Mouse (Mus musculus): ENCODE data around the gene 1110008P14Rik.

Gene 1110008P14Rik

DNA sequence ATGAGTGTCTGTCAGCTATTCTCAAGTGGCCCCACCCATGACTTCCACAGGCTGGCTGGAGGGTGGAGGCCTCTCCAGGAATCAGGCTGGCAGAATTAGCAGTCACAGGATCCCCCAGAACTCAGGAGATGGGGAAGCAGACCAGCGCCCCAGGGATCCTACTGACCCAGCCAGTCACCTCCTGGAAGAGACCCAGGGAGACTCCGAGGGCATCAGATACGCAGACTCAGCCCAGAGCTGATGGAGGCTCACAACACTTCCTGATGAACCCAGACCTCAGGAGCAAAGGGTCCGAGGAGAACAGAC, 40.2 kb downstream of the 1110008P14Rik start:
- DNase-seq: no peak

DNA sequence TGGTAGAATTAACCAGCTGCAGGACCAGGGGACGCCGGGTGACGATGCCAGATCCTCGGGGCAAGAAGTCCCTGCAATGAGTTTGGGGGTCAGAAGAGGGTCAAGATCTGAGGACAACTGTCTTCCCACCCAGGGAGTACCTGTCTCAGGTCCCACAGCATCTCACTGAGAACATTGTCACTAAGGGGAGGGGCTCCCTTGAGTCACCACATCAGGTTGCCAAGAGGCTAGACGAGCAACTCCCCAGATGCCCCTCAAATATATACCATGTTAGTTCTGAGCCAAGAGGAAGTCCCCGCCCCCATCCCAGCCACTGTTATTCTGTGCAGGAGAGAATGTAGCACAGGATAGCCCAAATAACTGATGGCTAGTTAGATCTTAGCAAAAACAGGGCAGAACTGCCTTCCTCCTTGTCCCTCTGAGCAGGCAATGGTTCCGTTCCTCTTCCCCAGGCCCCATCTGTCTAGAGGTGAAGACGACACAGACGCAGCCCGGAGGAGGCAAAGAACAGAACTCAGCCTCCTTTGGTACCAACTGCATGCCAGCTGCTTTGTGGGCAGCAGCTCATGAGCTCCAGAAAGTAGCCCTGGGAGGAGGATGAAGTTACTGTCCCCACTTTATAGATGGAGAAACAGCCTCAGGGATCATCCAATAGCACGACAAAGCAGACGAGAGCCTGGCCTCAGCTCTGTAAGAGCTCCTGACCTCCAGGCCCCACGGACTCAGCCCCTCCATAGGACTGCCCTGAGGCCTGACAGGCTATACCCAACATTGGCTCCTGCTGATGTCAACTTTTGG, 40.7 kb downstream of the 1110008P14Rik start:
- no peak for DNase-seq

DNA sequence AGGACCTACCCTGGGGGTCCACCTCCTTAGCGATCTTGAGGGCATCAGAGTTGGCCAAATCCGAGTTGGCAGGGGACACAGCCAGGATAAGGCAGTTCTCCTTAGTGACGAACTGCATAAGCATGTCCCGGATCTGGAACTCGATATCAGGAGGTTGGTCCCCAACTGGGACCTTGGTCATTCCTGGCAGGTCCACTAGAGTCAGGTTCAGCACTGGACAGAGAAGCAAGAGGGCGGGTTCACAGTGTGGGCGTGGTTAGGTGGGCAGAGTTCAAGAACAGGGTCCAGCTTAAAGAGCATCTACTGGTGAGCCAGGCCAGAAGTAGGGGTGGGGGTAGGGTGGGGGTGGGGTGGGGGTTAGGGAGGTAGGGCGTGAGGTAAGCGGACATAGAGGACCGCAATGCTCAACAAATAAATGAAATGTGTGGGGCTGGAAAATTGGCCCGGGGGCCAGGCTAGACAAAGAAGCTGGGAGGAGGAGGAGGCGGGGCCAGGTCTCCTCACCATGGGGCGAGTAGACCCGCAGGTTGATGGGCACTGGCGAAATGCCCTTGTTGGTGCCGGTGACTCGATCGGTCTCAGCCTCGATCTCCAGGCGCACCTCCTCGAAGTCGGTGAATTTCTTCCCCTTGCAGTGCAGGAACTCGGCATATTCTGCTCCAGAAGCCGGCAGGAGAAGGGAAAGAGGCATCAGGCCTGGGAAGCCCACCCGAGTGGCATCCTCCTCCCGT, 41.7 kb downstream of the 1110008P14Rik start:
- no peak for DNase-seq

DNA sequence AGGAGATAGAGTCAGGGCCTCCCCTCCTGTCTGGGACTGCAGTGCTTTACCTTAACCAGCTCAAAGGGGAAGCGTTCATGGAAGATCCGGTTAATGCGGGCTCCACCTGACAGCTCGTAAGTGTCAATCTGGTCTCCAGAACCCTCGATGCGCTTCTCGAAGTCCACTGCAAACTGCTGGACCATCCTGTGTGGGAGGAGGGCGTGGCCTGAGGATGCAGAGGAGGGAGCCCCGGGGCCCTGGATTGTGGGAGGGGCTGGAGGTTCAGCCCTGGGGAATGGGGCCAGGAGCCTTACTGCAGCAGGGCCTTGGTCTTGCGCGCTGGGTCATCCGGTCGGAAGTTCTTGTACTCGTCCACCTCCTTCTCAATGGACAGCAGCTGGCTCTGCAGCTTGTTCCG, 45.9 kb downstream of the 1110008P14Rik start:
- no peak for DNase-seq

DNA sequence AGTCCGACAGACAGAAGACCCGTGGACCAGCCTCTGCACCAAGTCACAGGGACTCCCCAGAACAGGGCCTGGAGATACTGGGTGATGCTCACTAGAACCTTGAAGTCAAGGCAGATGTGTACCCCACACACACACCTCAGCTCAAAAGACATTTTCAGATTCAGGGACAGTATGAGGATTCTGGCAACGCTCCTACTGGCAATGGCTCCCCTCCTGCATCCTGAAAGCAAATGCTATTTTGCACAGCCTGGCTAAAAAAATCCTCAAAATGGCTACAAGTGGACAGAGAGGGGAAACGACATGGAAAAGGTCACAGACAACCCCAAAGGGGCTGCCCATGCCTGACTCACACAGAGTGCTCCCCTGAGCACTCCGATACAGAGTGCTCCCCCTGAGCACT, 49.6 kb downstream of the 1110008P14Rik start:
- DNase-seq: no peak

DNA sequence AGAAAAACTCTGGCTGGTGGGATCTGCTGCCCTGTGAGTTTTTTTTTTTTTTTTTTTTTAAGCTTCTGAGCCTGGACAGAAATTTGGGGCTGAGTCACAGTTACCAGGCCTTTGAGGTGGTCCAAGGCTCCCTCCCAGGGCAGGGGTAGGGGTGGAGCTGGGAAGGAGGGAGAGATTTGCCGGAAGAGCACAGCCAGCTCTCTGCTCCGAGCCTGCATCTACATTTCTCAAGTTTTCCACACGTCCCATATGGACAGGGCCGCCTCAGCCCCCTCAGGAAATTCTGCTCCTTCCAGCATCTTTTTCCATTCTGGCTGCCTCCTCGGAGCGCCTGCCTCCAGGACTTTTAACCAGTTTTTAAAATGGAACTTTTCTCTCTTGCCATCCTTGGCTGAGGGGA, 52.2 kb downstream of the 1110008P14Rik start:
- no peak for DNase-seq

DNA sequence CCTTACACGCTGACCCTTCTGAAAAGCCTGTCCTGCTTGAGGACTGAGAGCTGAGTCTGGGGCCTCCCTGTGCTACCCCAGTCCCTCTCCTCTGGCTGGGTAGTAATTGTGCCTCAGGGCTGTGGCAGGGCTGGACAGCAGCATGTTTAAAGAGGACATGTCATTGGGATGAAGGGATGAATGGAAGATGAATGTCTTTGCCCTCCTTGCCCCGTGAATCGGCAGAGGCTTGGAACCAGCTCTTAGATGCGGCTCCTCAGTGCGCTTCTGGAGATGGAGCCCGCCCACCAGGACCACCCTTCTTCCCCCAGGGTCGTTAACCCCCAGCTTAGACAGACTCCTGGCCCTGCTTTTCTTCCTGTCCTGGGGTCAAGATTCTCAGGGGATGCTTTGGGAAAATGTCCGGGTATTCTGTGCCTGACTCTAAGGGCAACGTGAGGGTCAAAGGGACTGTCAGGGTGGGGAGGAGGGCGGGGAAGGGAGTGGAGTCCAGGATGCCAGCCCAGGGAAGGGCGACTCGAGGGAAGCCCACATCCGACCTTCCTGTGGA, 52.8 kb downstream of the 1110008P14Rik start:
- DNase-seq: no peak

DNA sequence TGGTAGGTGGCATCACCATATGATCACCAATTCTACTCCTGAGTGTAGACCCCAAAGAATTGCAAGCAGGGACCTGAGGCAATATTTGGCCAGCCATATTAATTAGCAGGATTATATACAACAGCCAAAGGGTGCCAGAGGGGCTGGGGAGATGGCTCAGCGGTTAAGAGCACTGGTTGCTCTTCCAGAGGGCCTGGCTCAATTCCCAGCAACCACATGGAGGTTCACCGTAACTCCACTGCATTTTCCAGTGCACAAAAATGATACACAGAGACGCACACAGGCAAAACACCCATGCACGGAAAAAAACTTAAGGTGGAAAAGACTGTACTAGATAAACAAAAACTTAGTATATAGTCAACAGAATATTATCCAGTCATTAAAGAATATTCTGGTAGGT, 54.5 kb downstream of the 1110008P14Rik start:
- DNase-seq: no peak

Data from thymus, postnatal 36 days (tissue).